Mouse (Mus musculus) forebrain, embryonic 13.5 days (tissue): ENCODE results near the gene Spryd7. TPM values are rescaled to one million over a fixed set of nuclear protein-coding genes. Genes with fewer than 3 reads are reported as not detected.

Source experiments
- polyA plus RNA-seq: library from polyadenylated mRNA; unstranded; fragments of >200 nt; fragmentation: Nextera tagmentation; extraction: Ambion mirVana; gene quantifications from 2 replicates; pipeline ENCODE4 v1.2.1, GENCODE M21; 2015

Gene Spryd7
- polyA plus RNA-seq, 1 experiment from 2014 or later, result 31.5 TPM

Other genes with a start within 250 kb of the Spryd7 start
- gene Arl11, start 247.1 kb downstream of the Spryd7 start, polyA plus RNA-seq, result 0.31 and 0.59 TPM in 2 replicates
- gene Ebpl, start 196.4 kb downstream of the Spryd7 start, polyA plus RNA-seq, result 10.6 and 11.3 TPM in 2 replicates
- 79.6 and 84.2 TPM in 2 replicates for gene Kpna3, start 117.0 kb downstream of the Spryd7 start, polyA plus RNA-seq
- 53.3 and 56.9 TPM in 2 replicates for gene Trim13, start 41.4 kb upstream of the Spryd7 start, polyA plus RNA-seq
- gene Kcnrg, start 50.6 kb upstream of the Spryd7 start, polyA plus RNA-seq, result 2.4 and 2.8 TPM in 2 replicates